Mouse (Mus musculus) CD4-positive, CD25-positive, alpha-beta regulatory T cell, adult 2 months (primary cell): ENCODE measurements at regions not wholly inside any gene's neighbourhood (a gene's known extent, or its start where the extent isn't known, plus 50 kb on each side); places are given as distances from the start of the nearest gene placed in this dataset.
A peak's percentile ranks its signal among the peaks of the same experiment; 100 is the strongest.

ENCODE experiments used
- DNase-seq: peaks from one replicate; pipeline ENCODE4 v3.0.0-alpha.2; 2012; ENCODE audit warnings: low read depth, low spot score

DNA sequence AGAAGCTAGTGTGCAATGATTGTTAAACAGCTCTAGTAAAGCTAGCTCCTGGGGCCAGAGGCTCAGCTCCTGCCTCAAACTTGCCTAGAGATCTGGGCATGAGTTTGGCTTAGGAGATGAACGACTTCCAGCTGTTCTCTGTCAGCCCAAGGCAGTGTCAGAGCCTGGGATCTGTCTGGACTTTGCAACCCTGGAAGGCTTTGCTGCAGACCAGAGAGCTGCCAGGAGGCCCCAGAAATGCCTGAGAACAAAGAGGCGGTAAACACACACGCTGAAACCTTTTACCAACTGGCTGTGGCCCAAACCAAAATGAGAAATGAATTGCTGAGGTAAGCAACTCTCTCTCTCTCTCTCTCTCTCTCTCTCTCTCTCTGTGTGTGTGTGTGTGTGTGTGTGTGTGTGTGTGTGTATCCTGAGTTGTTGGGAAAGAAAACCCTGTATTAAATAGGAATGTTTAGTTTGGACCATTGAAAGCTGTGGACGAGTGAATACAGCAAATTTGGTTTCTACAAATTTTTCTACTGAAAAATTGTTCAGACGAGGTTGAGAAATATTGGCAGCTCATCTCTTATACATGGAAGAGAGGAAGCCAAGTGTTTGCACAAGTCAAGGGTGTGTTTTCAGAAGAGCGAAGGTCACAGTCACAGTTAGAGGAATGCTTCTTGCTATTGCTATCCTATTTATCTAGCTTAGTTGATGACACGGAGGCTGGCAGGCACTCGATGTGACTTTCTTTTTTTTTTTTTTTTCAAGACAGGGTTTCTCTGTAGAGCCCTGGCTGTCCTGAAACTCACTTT lies 125.1 kb upstream of the Serp2 start:
- no peak for DNase-seq

DNA sequence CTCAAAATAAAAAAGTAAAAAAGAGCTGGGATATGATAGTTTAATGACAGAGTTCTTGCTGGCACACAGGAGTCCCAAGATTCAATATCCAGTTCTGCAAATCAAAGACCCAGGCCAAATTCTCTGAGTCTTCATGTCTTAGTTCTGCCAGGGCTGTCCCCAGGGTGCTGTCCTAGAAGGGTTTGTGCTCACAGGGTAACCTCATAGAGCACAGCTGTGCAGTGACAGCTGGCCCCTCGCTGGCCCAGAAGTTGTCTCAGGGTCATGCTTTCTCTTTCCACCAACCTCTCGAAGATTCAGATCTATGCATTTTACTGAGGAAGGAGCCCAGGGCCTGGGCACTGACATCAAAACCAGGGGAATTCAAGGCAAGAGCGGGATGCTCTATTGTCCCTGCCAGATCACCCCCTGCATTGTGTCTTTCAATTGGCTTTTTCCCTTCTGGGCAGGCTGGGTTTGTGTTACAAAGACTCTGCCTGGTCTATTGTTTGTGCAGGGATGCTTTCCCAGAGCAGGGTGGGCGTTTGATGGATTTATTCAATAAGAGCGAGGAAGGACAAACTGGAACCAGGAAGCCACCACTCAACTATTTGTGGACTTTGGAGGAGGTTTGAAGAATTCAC lies 121.9 kb upstream of the Serp2 start:
- DNase-seq, result no peak

DNA sequence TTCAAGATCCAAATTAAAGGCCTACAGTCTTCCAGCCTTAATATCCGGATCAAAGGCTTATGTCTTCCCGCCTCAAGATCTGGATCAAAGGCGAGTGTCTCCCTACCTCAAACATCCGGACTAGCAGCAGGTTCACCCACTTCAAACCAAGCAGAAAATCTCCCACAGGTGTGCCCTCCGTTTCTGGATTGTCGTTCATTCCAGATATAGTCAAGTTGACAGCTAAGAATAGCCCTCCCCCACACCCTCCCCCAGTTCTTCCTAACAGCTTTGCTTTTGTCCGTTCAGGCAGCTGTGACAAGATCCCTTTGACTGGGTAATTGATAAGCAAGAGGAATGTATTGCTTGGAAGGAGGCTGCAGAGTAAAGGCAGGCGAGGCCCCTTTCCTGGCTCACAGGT lies 118.3 kb upstream of the Serp2 start:
- no peak for DNase-seq

DNA sequence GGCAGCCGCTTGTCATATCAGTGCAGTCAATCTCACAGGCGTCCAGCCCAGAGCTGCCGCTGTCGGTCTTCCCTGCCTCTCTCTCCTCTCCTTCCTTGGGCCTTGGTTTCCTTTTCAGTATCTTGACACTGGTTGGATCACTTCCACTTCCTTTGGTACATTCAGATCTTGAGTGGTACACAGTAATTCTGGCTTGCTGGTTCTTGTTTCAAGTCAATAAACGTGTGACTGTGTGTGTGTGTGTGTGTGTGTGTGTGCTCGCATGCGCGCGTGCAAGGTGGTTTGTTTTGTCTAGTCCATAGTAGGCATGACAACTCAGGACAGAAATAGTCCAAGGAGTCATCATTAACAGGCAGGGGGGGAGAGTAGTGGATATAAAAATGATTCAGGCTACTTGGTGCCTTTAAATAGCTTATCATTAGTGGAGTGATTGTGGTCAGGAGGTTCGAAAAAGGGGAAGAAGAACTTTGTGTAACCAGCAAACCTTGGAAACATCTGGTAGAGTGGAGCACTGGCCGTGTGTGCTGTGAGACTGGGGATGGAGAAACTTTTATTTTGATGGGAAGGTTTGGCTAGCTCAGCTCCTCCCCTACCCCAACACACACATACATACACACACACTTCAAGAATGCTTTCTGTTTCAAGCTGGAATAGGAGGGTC lies 117.1 kb upstream of the Serp2 start:
- DNase-seq, result no peak

DNA sequence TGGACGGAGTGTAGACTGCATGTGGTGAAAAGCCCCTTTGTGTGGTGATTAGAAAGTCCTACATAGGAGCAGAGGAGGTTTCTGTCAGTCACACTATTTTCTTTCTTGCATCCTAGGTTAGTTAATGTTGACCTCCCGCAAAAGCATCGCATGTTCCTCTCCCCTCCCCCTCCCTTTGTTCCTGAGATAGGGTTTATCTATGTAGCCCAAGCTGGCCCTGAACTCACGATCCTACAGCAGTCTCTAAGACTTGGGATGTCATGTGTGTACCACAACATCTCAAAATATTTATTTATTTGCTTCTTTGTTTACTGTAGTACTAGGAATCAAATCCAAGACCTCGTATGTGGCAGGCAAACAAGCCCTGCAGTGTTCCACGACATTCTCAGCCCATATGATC lies 116.2 kb upstream of the Serp2 start:
- DNase-seq, result no peak

DNA sequence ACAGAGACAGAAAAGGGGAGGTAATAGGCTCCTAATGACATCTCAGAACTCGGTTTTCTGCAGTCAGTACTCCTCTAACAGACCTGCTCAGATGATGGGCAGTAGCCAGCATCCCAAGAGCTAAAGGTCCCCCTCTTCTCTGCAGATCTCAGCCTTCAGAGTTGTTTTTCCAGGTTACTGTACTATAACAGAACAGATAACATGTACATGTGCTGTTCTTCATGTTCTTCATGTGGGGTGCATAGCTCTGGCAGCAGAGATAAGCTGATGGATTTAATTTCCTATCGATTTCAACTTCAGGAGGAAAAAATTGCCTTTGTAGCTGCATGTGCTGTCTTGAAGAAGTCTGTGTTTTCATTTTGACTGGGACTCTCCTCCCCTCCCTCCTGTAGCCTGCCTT lies 115.8 kb upstream of the Serp2 start:
- DNase-seq, result no peak

DNA sequence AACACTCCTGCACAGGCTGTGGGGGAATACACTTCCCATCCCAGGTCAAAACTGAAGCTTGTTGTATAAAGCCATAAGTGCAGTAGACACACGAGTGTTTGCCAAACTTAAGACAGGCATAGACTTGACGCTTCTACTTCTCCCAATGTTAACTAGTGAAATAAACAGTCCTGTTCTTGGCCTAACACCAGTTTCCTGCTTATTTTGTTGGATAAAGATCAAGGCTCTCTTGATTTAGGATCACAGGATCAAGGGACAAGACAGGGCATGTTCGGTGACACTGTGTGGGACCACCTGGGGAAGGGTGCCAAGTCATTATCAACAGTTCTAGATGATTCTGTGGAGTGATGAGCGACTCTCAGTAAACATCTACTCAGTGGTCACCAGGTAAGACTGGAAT lies 114.3 kb upstream of the Serp2 start:
- DNase-seq, result no peak

DNA sequence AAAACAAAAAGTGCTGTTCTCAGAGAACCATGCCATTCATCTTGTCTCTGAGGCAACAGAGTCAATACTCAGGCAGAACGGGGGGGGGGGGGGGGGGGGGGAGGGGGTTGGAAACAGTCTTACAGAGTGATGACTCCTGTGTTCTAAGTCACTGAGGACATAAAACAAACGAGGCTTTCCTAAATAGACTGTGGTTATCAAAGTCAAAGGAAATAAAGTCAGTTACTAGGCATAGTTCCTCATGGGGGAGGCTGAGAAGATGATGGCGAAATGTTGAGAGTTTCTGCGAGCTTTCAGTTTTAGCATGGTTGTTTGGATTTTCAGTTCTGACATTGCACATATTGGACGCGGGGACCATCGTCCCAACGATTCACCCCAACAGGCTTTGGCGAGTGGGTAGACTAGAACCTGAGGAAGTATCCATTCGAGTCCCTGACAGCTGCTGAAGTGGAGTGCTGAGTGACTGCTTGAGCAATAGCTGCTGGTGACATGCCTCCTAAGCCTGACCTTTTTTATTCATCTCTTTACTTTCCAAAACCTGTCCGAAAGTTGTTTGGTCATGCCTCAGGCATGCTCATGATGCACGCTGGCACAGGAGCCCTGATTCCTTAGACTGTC lies 109.2 kb upstream of the Serp2 start:
- no peak for DNase-seq

DNA sequence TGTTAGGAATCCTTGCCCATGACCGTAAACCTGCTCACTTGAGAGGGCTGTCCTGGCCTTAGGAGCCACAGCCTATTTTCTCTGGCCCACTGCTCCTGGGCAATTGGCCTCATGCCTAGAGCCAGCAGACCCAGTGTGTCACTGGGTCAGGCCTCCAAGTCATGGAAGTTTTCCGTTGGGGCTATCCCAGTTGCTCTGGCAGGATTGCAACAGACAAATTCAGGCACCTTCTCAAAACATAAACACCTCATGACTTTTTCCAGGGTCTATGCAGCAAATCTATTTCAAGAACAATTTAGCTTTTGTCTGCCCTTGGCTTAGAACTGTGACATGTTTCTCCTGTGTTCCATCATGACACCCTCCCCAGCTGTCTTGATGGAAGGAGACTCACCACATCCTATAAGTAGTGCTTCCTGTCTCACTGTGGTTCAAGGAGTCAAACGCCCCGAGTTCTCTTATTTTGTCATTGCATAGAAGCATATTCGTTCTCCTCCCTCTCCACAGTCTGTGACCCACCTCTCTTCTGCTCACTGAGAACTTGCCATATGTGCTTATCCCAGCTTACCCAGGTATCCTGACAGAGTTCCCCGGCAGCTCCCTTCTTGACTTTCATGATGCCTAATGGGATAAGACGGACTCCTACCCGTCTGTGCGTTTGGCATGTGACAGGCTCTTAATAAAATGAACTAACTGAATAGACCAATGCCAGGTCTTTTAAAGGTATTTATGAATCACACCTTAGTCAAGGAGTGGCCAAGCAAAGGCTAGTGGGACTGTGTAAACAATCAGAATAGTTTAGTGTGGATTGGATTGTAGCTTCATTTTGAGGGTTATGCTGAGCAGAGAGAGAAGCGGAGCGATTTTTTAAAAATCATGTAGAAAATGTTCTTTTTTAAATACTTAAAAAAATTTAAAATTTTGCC lies 108.2 kb upstream of the Serp2 start:
- DNase-seq, result peak; percentile 27

DNA sequence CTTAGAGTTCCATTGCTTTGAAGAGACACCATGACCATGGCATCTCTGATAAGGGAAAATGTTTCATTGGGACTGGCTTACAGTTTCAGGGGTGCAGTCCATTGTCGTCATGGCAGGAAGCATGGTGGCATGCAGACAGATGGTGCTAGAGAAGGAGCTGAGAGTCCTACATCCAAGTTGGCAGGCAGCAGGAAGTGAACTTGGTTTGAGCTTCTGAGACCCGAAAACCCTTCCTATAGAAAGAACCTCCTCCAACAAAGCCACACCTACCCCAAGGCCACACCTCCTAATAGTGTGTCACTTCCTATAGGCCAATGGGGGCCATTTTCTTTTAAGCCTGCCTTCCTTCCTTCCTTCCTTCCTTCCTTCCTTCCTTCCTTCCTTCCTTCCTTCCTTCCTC lies 107.1 kb upstream of the Serp2 start:
- no peak for DNase-seq

DNA sequence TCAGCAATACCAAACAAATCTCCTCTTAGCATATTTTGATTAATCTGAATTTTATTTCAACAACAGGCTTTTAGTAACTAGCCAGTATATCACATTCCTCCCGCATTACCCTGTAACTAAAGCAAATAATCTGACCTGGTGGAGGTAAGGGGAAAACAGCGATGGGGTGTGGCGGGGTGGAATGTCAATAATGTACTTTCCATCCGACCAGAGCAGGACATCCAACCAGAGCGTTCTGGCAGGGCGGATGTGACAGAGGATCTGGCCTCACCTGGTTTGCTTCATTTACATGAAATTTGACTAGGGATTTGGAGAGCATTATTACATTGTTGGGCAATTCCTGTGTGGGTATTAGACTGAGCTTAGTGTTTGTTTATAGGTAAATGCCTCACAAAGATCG lies 106.2 kb upstream of the Serp2 start:
- no peak for DNase-seq

DNA sequence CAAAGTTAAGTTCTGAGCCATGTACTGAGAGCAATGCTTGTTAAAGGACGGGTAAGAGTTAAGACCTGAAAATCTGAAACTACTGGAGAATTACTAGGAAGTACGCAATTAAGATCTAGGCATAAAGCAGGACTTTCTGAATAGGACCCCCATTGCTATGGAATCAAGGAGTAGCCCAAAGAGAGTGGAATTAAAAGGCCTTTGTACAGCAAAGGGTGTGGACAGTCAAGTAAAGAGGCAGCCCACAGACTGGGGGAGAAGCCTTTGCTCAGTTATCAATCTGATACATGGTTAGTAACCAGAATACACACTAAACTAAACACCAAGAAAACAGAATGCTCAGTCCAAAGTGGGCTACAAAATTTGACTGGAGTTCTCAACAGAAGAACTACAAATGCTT lies 104.2 kb upstream of the Serp2 start:
- DNase-seq, result no peak

DNA sequence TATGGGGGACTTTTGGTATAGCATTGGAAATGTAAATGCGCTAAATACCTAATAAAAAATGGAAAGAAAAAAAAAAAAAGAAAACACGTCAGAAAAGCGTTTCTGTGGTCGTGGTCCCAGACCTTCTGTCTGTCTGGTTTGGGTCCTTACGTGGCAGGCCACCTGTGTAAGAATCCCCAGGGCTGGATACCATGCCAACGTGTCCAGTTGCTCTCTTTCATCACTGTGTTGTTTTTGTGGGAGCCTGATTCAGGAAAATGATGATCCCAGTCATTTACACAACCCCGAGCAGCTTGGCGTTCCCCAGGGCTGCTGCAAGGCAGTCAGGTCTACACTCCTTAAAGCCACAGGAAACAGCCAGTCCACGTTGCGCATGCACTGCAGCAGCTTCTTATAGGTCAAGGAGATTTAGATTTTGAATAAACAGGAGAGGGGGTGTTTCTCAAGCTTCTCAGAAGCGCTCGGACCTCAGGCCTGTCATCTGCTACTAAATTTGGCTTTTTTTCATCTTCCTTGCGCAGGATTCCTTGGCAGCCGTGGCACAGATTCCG lies 102.3 kb upstream of the Serp2 start:
- DNase-seq, result no peak

DNA sequence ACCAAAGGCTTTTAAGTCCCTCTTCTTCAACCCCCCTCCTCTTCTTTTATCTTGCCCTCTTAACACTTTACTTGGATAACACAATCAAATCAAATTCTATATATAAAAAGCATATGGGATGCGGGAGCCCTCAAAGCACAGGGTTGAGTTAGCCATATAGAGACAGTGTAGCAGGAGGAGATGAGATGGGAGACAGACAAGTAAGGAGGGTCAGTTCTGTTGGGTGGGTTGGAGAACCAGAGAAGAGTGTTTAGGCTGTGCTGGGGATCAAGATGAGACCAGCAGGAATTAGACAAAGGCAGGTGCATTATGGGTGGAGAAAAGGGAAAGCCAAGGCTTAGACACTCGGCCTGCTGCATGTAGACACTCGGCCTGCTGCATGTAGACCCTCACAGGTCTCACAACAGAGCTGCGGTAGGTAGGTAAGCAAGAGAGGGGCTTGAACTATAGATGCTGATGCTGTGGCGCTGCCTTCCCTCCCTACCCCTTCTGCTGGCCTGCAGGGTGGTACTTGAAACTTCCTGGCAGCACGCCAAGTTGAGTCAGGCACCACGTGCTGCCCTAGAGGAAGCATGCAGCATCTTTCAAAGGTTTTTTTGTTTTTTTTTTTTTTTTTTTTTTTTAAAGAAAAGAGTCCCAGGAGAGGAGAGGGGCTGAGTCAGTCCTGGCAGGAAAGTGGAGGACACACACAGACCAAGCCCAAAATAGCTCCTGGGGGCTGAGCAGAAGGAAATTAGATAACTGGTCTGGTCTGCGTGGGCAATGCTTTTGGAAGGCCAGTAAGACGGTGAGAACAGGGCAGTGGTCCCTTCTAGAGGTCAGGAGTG lies 101.3 kb upstream of the Serp2 start:
- DNase-seq, result peak; percentile 44

DNA sequence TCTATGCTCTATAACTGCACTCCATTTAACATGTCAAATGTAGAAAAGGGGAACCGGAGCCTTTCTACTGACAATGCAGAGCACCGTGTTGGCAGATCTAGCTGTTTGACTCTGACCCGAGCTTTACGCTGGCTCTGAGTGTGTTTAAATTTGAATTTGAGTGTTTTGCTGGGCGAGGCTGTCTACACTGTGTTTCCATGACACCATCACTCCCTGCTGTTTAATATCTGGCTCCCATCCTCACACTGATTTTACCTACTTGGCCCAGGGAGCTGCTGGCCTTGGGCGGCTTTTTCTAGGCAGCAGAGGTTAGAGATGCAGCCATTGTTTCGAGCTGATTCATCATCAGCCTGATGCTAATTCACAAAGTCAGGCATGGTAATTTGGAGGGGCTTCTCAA lies 100.7 kb upstream of the Serp2 start:
- no peak for DNase-seq

DNA sequence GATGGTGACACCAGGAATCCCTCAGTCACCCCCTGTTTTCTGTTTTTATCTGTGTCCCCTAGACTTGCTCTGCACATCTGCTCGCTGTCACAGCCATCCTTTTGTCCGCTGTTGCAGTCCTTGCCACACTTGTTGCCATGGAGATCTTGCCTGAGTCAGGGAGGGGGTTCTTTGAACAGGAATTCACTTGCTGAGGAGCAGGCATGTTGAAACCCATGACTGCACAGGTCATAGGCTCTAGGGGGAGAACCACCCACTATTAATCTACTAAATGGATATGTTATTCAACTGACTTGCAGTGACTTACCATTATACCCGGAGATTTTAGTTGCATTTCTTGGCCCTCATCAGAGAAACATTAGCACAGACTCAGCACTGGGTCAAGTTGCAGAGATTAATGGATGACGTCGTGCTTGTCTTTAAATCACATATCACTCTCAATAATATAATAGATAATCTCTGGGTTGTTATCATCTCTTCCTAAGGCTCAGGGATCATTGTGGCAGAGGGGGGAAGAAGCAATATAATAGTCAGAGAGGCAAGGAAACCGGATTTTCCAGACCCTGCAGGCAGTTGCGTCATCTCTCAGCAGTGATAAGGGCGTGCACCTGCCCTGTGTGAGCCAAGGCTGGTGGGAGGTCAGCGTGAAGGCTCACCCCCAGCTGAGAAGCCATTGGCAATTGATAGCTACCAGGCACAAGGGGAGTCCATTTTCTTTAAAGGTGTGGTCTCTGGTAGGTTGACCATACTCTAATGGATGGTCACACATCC lies 95.9 kb upstream of the Serp2 start:
- DNase-seq, result no peak

DNA sequence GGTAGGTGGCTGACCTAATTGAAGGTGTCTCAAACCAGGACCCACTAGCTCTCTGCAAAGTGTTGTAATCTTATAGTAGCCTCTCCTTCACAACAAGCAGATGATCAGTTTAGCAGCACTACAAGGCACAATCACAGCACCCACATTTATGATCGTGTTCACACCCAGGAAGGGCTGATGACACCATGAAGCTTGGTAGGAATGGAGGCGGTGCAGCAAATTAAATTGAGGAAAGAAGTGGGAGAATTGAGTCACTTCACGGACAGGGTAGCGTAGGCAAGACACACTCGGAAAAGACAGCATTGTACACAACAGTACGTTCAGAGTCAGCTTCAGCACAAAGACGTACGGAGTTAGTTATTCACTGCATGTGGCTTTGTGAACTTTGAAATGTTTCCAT lies 94.4 kb upstream of the Serp2 start:
- DNase-seq, result no peak

DNA sequence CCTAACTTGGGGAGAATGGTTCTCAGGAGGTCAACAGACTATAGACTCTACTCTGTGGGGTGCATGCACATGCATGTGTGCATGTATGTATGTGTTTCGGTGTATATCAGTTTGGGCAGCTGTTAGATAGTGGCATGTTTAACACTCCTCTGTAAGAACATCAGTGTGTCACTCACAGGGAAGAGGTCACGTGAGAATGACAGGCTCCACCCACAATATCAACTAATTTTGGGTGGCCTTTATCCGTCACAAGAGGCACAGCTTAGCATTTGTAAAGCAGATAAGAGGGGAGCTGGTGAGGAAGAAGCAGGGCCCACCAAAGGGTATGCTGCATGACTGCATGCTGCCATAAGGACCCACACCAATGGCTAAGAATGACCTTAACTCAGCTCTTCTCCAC lies 93.2 kb upstream of the Serp2 start:
- no peak for DNase-seq

DNA sequence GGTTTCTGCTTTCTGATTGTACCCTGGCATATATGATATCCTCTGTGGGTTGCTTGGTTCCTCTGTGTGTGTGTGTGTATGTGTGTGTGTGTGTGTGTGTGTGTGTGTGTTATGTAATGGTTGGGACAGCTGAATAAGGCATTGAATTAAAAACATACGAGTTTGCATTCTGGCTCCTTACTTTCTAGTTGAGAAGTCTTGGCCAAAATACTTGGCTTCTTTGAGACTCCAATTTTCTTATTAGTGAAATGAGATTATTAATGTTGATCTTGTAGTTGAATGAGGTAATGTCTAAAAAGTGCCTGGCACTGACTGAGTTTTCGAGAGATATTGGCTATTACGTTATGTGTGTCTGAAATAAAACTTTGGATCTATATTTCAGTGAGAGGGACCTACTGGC lies 88.0 kb upstream of the Serp2 start:
- DNase-seq, result no peak
